Mouse (Mus musculus) C2C12 (cell line): Measurements from ENCODE around the gene Syt1.

Experiments
- CTCF ChIP-seq: IDR thresholded peaks from one replicate; pipeline ENCODE4 v1.5.1; 2011; ENCODE audit not compliant: control insufficient read depth, insufficient read depth, insufficient read length
- MAX ChIP-seq: IDR thresholded peaks from one replicate; pipeline ENCODE4 v1.6.1; 2011; ENCODE audit warnings: mild to moderate bottlenecking, control low read depth
- MYOD1 ChIP-seq: IDR thresholded peaks from one replicate; pipeline ENCODE4 v1.6.1; 2011; ENCODE audit warnings: low read depth; ENCODE audit not compliant: control insufficient read depth, insufficient read length
- MYOG ChIP-seq: IDR thresholded peaks from one replicate; pipeline ENCODE4 v1.6.1; 2011; ENCODE audit not compliant: control insufficient read depth, insufficient read length; ENCODE audit errors: extremely low read depth
- USF1 ChIP-seq: IDR thresholded peaks from one replicate; pipeline ENCODE4 v1.6.1; 2011; ENCODE audit warnings: low read depth, mild to moderate bottlenecking, control low read depth, moderate library complexity

GRCm38 (mm10) chr10:108697062-108697461 is 313.7 kb downstream of the Syt1 start:
- TF ChIP-seq MYOD1 (no peak), USF1 (no peak), MYOG (no peak), CTCF (no peak), MAX (no peak)
